Mouse (Mus musculus): ENCODE data around the gene Reps1. TPM values are rescaled to one million over a fixed set of nuclear protein-coding genes. Genes with fewer than 3 reads are reported as not detected.

Reps1 gene
- polyA plus RNA-seq (2017; shearing (Covaris generic)) = 123 TPM

GRCm38 (mm10) chr10:18055696-18056390, at the start of gene Reps1:
Gene Reps1, plus strand, starts transcription at chr10:18055861.

GRCm38 (mm10) chr10:18022741-18023347, 32.8 kb upstream of the Reps1 start, which contains the start of gene Abracl:
Gene Abracl, minus strand, starts transcription at chr10:18023288.

Other genes starting within 250 kb of the Reps1 start
- 119 TPM for gene Heca, start 107.8 kb upstream of the Reps1 start, polyA plus RNA-seq (2017; shearing (Covaris generic))
- gene Abracl, start 32.6 kb upstream of the Reps1 start, polyA plus RNA-seq (2017; shearing (Covaris generic)) = 221 TPM
- 0.54 TPM for gene Ect2l, start 155.0 kb downstream of the Reps1 start, polyA plus RNA-seq (2017; shearing (Covaris generic))
- 25.9 TPM for gene Ccdc28a, start 179.1 kb downstream of the Reps1 start, polyA plus RNA-seq (2017; shearing (Covaris generic))